Mouse (Mus musculus) limb, embryonic 10.5 days (tissue): ENCODE results near the gene Mturn. TPM values are rescaled to one million over a fixed set of nuclear protein-coding genes. Genes with fewer than 3 reads are reported as not detected.

Experiments
- DNase-seq: peaks from one replicate; pipeline ENCODE4 v3.0.0-alpha.2; 2017; ENCODE audit warnings: low spot score
- H3K27ac ChIP-seq: fragments of 300-500 bp; sonication (generic); 2 replicates; pipeline ENCODE4 v1.5.1; 2016; ENCODE audit warnings: mild to moderate bottlenecking
- H3K27me3 ChIP-seq: fragments of 300-500 bp; sonication (generic); 2 replicates; pipeline ENCODE4 v1.6.1; 2016; ENCODE audit warnings: low read depth, mild to moderate bottlenecking; ENCODE audit not compliant: poor library complexity, severe bottlenecking
- H3K36me3 ChIP-seq: fragments of 300-500 bp; sonication (generic); 2 replicates; pipeline ENCODE4 v1.6.1; 2016; ENCODE audit warnings: mild to moderate bottlenecking, moderate library complexity
- H3K4me1 ChIP-seq: fragments of 300-500 bp; sonication (generic); 2 replicates; pipeline ENCODE4 v1.6.1; 2016
- H3K4me3 ChIP-seq: fragments of 300-500 bp; sonication (generic); 2 replicates; pipeline ENCODE4 v1.5.1; 2016; ENCODE audit warnings: mild to moderate bottlenecking, moderate library complexity
- H3K9me3 ChIP-seq: fragments of 300-500 bp; sonication (generic); replicated peaks from 2 replicates; pipeline ENCODE4 v1.6.1; 2016; ENCODE audit warnings: mild to moderate bottlenecking
- WGBS: fragments of 180-500 bp; shearing (Covaris S2); methylation state at CpG from one replicate; pipeline ENCODE4 v1.1.7; 2016; 5-methylcytosine and 5-hydroxymethylcytosine counted together
- polyA plus RNA-seq: library from polyadenylated mRNA; unstranded; fragments of >200 nt; fragmentation: Nextera tagmentation; extraction: Ambion mirVana; gene quantifications from 2 replicates; pipeline ENCODE4 v1.2.1, GENCODE M21; 2016

The Mturn gene
- polyA plus RNA-seq, 1 experiment from 2014 or later, result 5.2 TPM

- H3K9me3 ChIP-seq, result no peaks in the 10 kb centered on the region
- DNase-seq, result no peak
- 95% methylated on average over 4 of the region's 4 CpGs for WGBS
- 0 out of 2 replicates have a peak, but pooled peaks cover 4% of the 10 kb centered on the region for H3K4me1 ChIP-seq
- H3K27me3 ChIP-seq, result no peaks in the 10 kb centered on the region
- no peak overlapping the region for H3K27ac ChIP-seq
- H3K36me3 ChIP-seq, result no peaks in the 10 kb centered on the region
- no peak overlapping the region for H3K4me3 ChIP-seq
These were observed 39.8 kb downstream of the Mturn start for GRCm38 (mm10) chr6:54721252-54721635.

GRCm38 (mm10) chr6:54726309-54726708 is 44.9 kb downstream of the Mturn start:
- Histone ChIP-seq H3K36me3 (no peaks in the 10 kb centered on the region), H3K27ac (no peak overlapping the region), H3K4me1 (no peaks in the 10 kb centered on the region), H3K27me3 (no peaks in the 10 kb centered on the region), H3K4me3 (no peak overlapping the region), H3K9me3 (no peaks in the 10 kb centered on the region)
- no peak for DNase-seq
- 92% methylated on average over 6 of the region's 6 CpGs for WGBS

- WGBS, result 87% methylated on average over 6 of the region's 6 CpGs
- DNase-seq, result no peak
These were observed 45.4 kb downstream of the Mturn start for GRCm38 (mm10) chr6:54726796-54727195.

GRCm38 (mm10) chr6:54727416-54727815 is 46.0 kb downstream of the Mturn start:
- H3K27me3 ChIP-seq, result no peaks in the 10 kb centered on the region
- DNase-seq, result no peak
- H3K4me3 ChIP-seq, result no peak overlapping the region
- H3K27ac ChIP-seq, result no peak overlapping the region
- no peaks in the 10 kb centered on the region for H3K4me1 ChIP-seq
- H3K9me3 ChIP-seq, result no peaks in the 10 kb centered on the region
- WGBS, result 90% methylated on average over 5 of the region's 5 CpGs
- H3K36me3 ChIP-seq, result no peaks in the 10 kb centered on the region

More at GRCm38 (mm10) chr6:54726796-54727195, 45.4 kb downstream of the Mturn start:
- H3K9me3 ChIP-seq, result no peaks in the 10 kb centered on the region
- H3K27ac ChIP-seq, result no peak overlapping the region
- no peaks in the 10 kb centered on the region for H3K36me3 ChIP-seq
- H3K4me1 ChIP-seq, result no peaks in the 10 kb centered on the region
- no peak overlapping the region for H3K4me3 ChIP-seq
- no peaks in the 10 kb centered on the region for H3K27me3 ChIP-seq

GRCm38 (mm10) chr6:54729451-54730105 is 48.2 kb downstream of the Mturn start:
- WGBS, result 66% methylated on average over 2 of the region's 2 CpGs
- H3K36me3 ChIP-seq, result no peaks in the 10 kb centered on the region
- no peaks in the 10 kb centered on the region for H3K4me1 ChIP-seq

GRCm38 (mm10) chr6:54731726-54732125 is 50.3 kb downstream of the Mturn start:
- Histone ChIP-seq H3K4me3 (no peak overlapping the region), H3K9me3 (no peaks in the 10 kb centered on the region), H3K4me1 (no peaks in the 10 kb centered on the region), H3K27me3 (no peaks in the 10 kb centered on the region), H3K36me3 (no peaks in the 10 kb centered on the region), H3K27ac (no peak overlapping the region)
- DNase-seq, result no peak
- WGBS, result 85% methylated on average over 3 of the region's 3 CpGs

More at GRCm38 (mm10) chr6:54729451-54730105, 48.2 kb downstream of the Mturn start:
- Histone ChIP-seq H3K4me3 (no peak overlapping the region), H3K27me3 (no peaks in the 10 kb centered on the region), H3K9me3 (no peaks in the 10 kb centered on the region), H3K27ac (no peak overlapping the region)
- no peak for DNase-seq

GRCm38 (mm10) chr6:54732721-54733120 is 51.3 kb downstream of the Mturn start:
- Histone ChIP-seq H3K9me3 (no peaks in the 10 kb centered on the region), H3K27me3 (no peaks in the 10 kb centered on the region), H3K27ac (no peak overlapping the region), H3K36me3 (no peaks in the 10 kb centered on the region), H3K4me3 (no peak overlapping the region), H3K4me1 (no peaks in the 10 kb centered on the region)
- no peak for DNase-seq
- WGBS, result 68% methylated on average over 7 of the region's 7 CpGs

GRCm38 (mm10) chr6:54736126-54736525 is 54.7 kb downstream of the Mturn start:
- DNase-seq, result no peak
- H3K4me3 ChIP-seq, result no peak overlapping the region
- H3K36me3 ChIP-seq, result no peaks in the 10 kb centered on the region
- no peaks in the 10 kb centered on the region for H3K9me3 ChIP-seq
- H3K27ac ChIP-seq, result no peak overlapping the region
- WGBS, result 81% methylated on average over 9 of the region's 9 CpGs
- H3K27me3 ChIP-seq, result no peaks in the 10 kb centered on the region
- H3K4me1 ChIP-seq, result no peaks in the 10 kb centered on the region

GRCm38 (mm10) chr6:54737255-54737654 is 55.8 kb downstream of the Mturn start:
- H3K36me3 ChIP-seq, result no peaks in the 10 kb centered on the region
- WGBS, result 88% methylated on average over 3 of the region's 3 CpGs
- no peaks in the 10 kb centered on the region for H3K4me1 ChIP-seq
- no peaks in the 10 kb centered on the region for H3K27me3 ChIP-seq
- H3K9me3 ChIP-seq, result no peaks in the 10 kb centered on the region
- DNase-seq, result no peak
- H3K4me3 ChIP-seq, result no peak overlapping the region
- no peak overlapping the region for H3K27ac ChIP-seq

GRCm38 (mm10) chr6:54737684-54738083 is 56.3 kb downstream of the Mturn start:
- DNase-seq, result no peak
- no peak overlapping the region for H3K27ac ChIP-seq
- no peak overlapping the region for H3K4me3 ChIP-seq
- H3K27me3 ChIP-seq, result no peaks in the 10 kb centered on the region
- WGBS, result 83% methylated on average over 3 of the region's 3 CpGs
- no peaks in the 10 kb centered on the region for H3K9me3 ChIP-seq
- no peaks in the 10 kb centered on the region for H3K4me1 ChIP-seq
- no peaks in the 10 kb centered on the region for H3K36me3 ChIP-seq

GRCm38 (mm10) chr6:54749056-54749455 is 67.6 kb downstream of the Mturn start:
- H3K27me3 ChIP-seq, result no peaks in the 10 kb centered on the region
- no peak for DNase-seq
- WGBS, result 91% methylated on average over 7 of the region's 7 CpGs
- H3K27ac ChIP-seq, result no peak overlapping the region
- H3K36me3 ChIP-seq, result no peaks in the 10 kb centered on the region
- H3K9me3 ChIP-seq, result no peaks in the 10 kb centered on the region
- H3K4me3 ChIP-seq, result no peak overlapping the region
- no peaks in the 10 kb centered on the region for H3K4me1 ChIP-seq

- Histone ChIP-seq H3K27me3 (no peaks in the 10 kb centered on the region), H3K27ac (no peak overlapping the region), H3K9me3 (no peaks in the 10 kb centered on the region), H3K36me3 (no peaks in the 10 kb centered on the region), H3K4me1 (no peaks in the 10 kb centered on the region), H3K4me3 (no peak overlapping the region)
- 87% methylated on average over 4 of the region's 4 CpGs for WGBS
- no peak for DNase-seq
These were observed 70.2 kb downstream of the Mturn start for GRCm38 (mm10) chr6:54751621-54752020.

- H3K36me3 ChIP-seq, result no peaks in the 10 kb centered on the region
- no peaks in the 10 kb centered on the region for H3K9me3 ChIP-seq
- no peaks in the 10 kb centered on the region for H3K4me1 ChIP-seq
- no peaks in the 10 kb centered on the region for H3K27me3 ChIP-seq
- H3K27ac ChIP-seq, result no peak overlapping the region
- H3K4me3 ChIP-seq, result no peak overlapping the region
- WGBS, result 82% methylated on average over 3 of the region's 3 CpGs
- no peak for DNase-seq
These were observed 70.7 kb downstream of the Mturn start for GRCm38 (mm10) chr6:54752076-54752475.
